Mouse (Mus musculus) testis, adult 2 months (tissue): ENCODE measurements around the gene Bud13.

Source experiments
- CTCF ChIP-seq: fragments of 200-500 bp; IDR thresholded peaks from 2 replicates; pipeline ENCODE4 v1.5.1; 2012; ENCODE audit warnings: low read depth, mild to moderate bottlenecking, inconsistent platforms, low read length, moderate library complexity; ENCODE audit not compliant: control insufficient read depth, insufficient read depth, insufficient replicate concordance
- POLR2A ChIP-seq: fragments of 200-500 bp; IDR thresholded peaks from 2 replicates; pipeline ENCODE4 v1.6.1; 2012; ENCODE audit warnings: low read depth, mild to moderate bottlenecking, inconsistent platforms, low read length, moderate library complexity; ENCODE audit not compliant: control insufficient read depth

DNA sequence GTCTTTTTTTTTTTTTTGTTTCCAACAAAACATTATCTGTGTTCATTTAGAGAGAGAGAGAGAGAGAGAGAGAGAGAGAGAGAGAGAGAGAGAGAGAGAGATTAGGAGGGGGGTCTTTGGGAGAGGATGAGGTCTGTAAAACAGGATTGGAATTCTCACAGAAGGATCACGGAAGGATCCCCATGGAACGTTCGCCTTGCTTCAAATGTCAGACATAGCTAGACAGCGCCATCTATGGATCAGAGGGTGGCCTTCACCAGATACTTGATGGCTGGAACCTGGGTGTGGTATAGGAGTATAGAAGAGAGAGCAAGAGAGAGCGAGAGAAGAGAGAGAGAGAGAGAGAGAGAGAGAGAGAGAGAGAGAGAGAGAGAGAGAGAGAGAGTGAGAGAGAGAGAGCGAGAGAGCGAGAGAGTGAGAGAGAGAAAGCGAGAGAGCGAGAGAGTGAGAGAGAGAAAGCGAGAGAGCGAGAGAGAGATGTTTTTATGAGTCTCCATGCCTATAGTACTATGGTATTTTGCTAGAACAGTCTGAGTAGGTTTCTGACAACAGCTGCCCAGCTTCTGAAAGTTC is 36.0 kb upstream of the Bud13 start:
- TF ChIP-seq CTCF = peak; percentile 45; the same call in 1 of the 2 replicates
- no peak for TF ChIP-seq POLR2A
